Mouse (Mus musculus) hindbrain, embryonic 11.5 days (tissue): ENCODE measurements around the gene Sds. TPM values are rescaled to one million over a fixed set of nuclear protein-coding genes. Genes with fewer than 3 reads are reported as not detected.

Source experiments
- ATAC-seq: fragments of 200-750 bp; cut with Nextera tagmentation; 2 replicates; pipeline ENCODE4 v1.8.0; 2017; ENCODE audit warnings: mild to moderate bottlenecking, moderate TSS enrichment, moderate library complexity; ENCODE audit not compliant: low FRiP score
- DNase-seq: peaks from one replicate; pipeline ENCODE4 v3.0.0-alpha.2; 2015; ENCODE audit warnings: low spot score
- H3K27ac ChIP-seq: fragments of 300-500 bp; sonication (generic); 2 replicates; pipeline ENCODE4 v1.5.1; 2014; ENCODE audit warnings: mild to moderate bottlenecking, low read depth, low read length
- H3K27me3 ChIP-seq: fragments of 300-500 bp; sonication (generic); 2 replicates; pipeline ENCODE4 v1.6.1; 2014; ENCODE audit warnings: mild to moderate bottlenecking, low read length, moderate library complexity, mixed read lengths; ENCODE audit not compliant: control insufficient read depth, insufficient read depth
- H3K36me3 ChIP-seq: fragments of 300-500 bp; sonication (generic); 2 replicates; pipeline ENCODE4 v1.6.1; 2014; ENCODE audit warnings: mild to moderate bottlenecking, low read length, moderate library complexity, mixed read lengths; ENCODE audit not compliant: control insufficient read depth, insufficient read depth
- H3K4me1 ChIP-seq: fragments of 300-500 bp; sonication (generic); replicated peaks from 2 replicates; pipeline ENCODE4 v1.6.1; 2014; ENCODE audit warnings: low read length, mixed read lengths; ENCODE audit not compliant: control insufficient read depth, insufficient read depth
- H3K4me2 ChIP-seq: fragments of 300-500 bp; sonication (generic); replicated peaks from 2 replicates; pipeline ENCODE4 v1.6.1; 2014; ENCODE audit warnings: mild to moderate bottlenecking, low read depth, low read length
- H3K4me3 ChIP-seq: fragments of 300-500 bp; sonication (generic); 2 replicates; pipeline ENCODE4 v1.5.1; 2014; ENCODE audit warnings: low read depth, low read length
- H3K9ac ChIP-seq: fragments of 300-500 bp; sonication (generic); 2 replicates; pipeline ENCODE4 v1.6.1; 2014; ENCODE audit warnings: low read depth, low read length
- H3K9me3 ChIP-seq: fragments of 300-500 bp; sonication (generic); 2 replicates; pipeline ENCODE4 v1.6.1; 2016; ENCODE audit warnings: low read length; ENCODE audit not compliant: control insufficient read depth
- WGBS: fragments of 180-500 bp; shearing (Covaris S2); extraction: QIAGEN DNeasy Blood & Tissue Kit; methylation state at CpG from one replicate; pipeline ENCODE4 v1.1.7; 2014; 5-methylcytosine and 5-hydroxymethylcytosine counted together
- polyA plus RNA-seq: library from polyadenylated mRNA; unstranded; fragments of >200 nt; fragmentation: Nextera tagmentation; extraction: Ambion mirVana; gene quantifications from 2 replicates; pipeline ENCODE4 v1.2.1, GENCODE M21; 2014

Gene Sds
- polyA plus RNA-seq, 1 experiment from 2014 or later, result not detected

DNA sequence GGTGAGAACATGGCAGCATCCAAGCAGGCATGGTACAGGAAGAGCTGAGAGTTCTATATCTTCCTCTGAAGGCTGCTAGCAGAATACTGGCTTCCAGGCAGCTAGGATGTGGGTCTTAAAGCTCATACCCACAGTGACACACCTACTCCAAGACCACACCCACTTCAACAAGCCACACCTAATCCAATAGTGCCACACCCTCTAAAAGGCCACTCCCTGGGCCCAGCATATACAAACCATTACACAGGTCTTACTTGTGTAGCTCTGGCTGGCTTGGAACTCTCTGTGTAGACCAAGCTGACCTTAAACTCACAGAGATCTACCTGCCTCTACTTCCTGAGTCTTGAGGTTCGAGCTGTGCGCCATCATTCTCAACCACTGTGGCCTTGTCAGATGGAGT, 48.4 kb downstream of the Sds start:
- Histone ChIP-seq H3K27me3 (no peaks in the 10 kb centered on the region), H3K27ac (no peak overlapping the region), H3K4me1 (no peaks in the 10 kb centered on the region), H3K9me3 (no peaks in the 10 kb centered on the region), H3K36me3 (no peaks in the 10 kb centered on the region), H3K4me3 (no peak overlapping the region), H3K4me2 (no peak overlapping the region), H3K9ac (no peak overlapping the region)
- DNase-seq, result no peak
- no peak for ATAC-seq
- 94% methylated on average over 2 of the region's 2 CpGs for WGBS

- H3K4me3 ChIP-seq, result no peak overlapping the region
- no peak overlapping the region for H3K4me2 ChIP-seq
- no peaks in the 10 kb centered on the region for H3K27me3 ChIP-seq
- no peak overlapping the region for H3K27ac ChIP-seq
- no peak for DNase-seq
- H3K9me3 ChIP-seq, result no peaks in the 10 kb centered on the region
- no peaks in the 10 kb centered on the region for H3K4me1 ChIP-seq
- H3K9ac ChIP-seq, result no peak overlapping the region
- H3K36me3 ChIP-seq, result no peaks in the 10 kb centered on the region
- no peak for ATAC-seq
- WGBS, result 33% methylated on average over 5 of the region's 5 CpGs
Observed at GRCm38 (mm10) chr5:120525737-120526136, 49.4 kb downstream of the Sds start.

DNA sequence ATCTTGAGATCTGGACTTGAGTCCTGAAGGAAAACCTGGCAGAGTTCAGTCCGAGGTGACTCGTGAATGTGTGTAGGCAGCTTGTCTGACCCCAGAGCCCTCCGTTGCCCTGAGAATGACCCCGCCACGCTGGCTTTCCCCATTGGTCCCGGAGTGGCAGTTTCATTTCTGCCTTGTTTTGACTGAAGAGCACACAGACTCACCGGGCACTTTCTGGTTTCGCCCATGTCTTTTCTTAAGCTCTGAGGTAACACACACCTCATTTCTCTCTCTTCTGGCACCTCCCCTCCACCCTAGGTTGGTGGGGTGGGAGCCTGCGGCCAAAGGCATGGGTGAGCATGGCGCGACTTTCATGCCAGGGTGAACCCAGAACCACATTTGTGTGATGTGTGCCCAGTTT, 50.0 kb downstream of the Sds start:
- ATAC-seq, result no peak
- DNase-seq, result no peak
- WGBS, result 69% methylated on average over 11 of the region's 11 CpGs

DNA sequence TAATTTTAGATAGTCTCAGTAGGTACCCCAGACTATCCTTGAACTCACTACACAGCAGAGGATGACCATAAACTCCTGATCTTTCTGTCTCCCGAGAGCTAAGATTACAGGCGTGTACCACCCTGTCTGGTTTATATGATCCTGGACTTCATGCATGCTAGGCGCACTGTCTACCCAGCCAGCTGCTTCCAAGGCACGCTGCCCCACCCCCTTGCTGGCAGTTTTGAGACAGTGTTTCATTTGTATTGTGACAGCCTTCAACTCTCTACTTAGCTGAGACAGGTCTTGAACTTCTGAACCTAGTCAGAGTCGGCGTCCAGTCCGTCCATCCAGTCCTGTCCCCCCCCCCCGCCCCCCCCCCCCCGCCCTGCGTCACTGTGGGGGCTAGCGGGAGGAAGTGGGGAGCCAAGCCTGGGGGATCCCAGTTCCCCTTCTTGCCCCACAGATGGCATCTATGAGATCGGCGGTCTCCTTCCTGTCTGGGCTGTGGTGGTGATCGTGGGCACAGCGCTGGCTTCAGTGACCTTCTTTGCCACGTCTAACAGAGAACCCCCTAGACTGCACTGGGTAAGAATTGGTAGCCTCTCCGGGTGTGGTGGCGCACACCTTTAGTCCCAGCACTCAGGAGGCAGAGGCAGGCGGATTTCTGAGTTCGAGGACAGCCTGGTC, 51.1 kb downstream of the Sds start:
- no peaks in the 10 kb centered on the region for H3K27me3 ChIP-seq
- no peak overlapping the region for H3K27ac ChIP-seq
- 93% methylated on average over 13 of the region's 20 CpGs for WGBS
- DNase-seq, result no peak
- H3K4me3 ChIP-seq, result no peak overlapping the region
- H3K9ac ChIP-seq, result no peak overlapping the region
- no peaks in the 10 kb centered on the region for H3K9me3 ChIP-seq
- no peak for ATAC-seq
- H3K4me1 ChIP-seq, result no peaks in the 10 kb centered on the region
- H3K36me3 ChIP-seq, result no peaks in the 10 kb centered on the region
- H3K4me2 ChIP-seq, result no peak overlapping the region

More for the DNA sequence above, 50.0 kb downstream of the Sds start:
- Histone ChIP-seq H3K27me3 (no peaks in the 10 kb centered on the region), H3K4me3 (no peak overlapping the region), H3K4me2 (no peak overlapping the region), H3K27ac (no peak overlapping the region), H3K9ac (no peak overlapping the region), H3K9me3 (no peaks in the 10 kb centered on the region), H3K4me1 (no peaks in the 10 kb centered on the region), H3K36me3 (no peaks in the 10 kb centered on the region)

DNA sequence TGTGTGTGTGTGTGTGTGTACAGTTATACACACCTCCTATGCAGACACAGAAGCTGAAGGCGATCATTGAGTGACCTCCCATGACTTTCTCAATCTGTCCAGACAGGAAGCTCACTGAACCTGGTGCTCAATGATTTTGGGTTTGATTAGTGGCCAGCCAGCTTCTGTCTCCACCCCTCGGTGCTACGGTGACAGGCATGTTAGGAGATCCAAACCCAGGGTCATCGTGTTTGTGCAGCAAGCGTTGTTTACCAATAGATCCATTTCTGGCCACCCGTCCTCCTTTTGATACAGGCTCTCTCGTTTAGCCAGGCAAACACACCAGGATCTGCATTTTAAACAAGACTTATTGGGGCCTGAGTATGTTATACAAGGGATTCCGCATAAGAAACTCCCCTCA, 55.3 kb downstream of the Sds start:
- 91% methylated on average over 8 of the region's 8 CpGs for WGBS
- DNase-seq (no peak), ATAC-seq (no peak)
- Histone ChIP-seq H3K4me3 (no peak overlapping the region), H3K4me2 (no peak overlapping the region), H3K27ac (no peak overlapping the region), H3K9me3 (no peaks in the 10 kb centered on the region), H3K36me3 (no peaks in the 10 kb centered on the region), H3K27me3 (no peaks in the 10 kb centered on the region), H3K9ac (no peak overlapping the region), H3K4me1 (no peaks in the 10 kb centered on the region)

Other genes with a start within 250 kb of the Sds start
- 36.1 and 41.6 TPM in 2 replicates for gene Lhx5, start 44.8 kb upstream of the Sds start, polyA plus RNA-seq
- 5.8 and 6.7 TPM in 2 replicates for gene Sdsl, start 3.7 kb upstream of the Sds start, polyA plus RNA-seq
- 20.5 and 22.1 TPM in 2 replicates for gene Plbd2, start 27.1 kb downstream of the Sds start, polyA plus RNA-seq
- 1.5 and 2.1 TPM in 2 replicates for gene Slc8b1, start 34.6 kb downstream of the Sds start, polyA plus RNA-seq
- gene Tpcn1, start 112.1 kb downstream of the Sds start, polyA plus RNA-seq, result 12.5 and 15.6 TPM in 2 replicates
- 1.1 and 1.4 TPM in 2 replicates for gene Iqcd, start 112.5 kb downstream of the Sds start, polyA plus RNA-seq
- gene Rita1, start 136.1 kb downstream of the Sds start, polyA plus RNA-seq, result 9.3 and 10.5 TPM in 2 replicates
- gene Ddx54, start 136.2 kb downstream of the Sds start, polyA plus RNA-seq, result 25.9 and 32.4 TPM in 2 replicates
- gene Cfap73, start 157.7 kb downstream of the Sds start, polyA plus RNA-seq, result 0.54 and 0.82 TPM in 2 replicates
- not detected in 2 replicates for gene Rasal1, start 172.3 kb downstream of the Sds start, polyA plus RNA-seq
- gene Dtx1, start 235.4 kb downstream of the Sds start, polyA plus RNA-seq, result 4.6 and 5.0 TPM in 2 replicates